Mouse (Mus musculus): Measurements from ENCODE around the gene C1qtnf4. TPM values are rescaled to one million over a fixed set of nuclear protein-coding genes. Genes with fewer than 3 reads are reported as not detected.

Gene C1qtnf4
- polyA plus RNA-seq (2016; fragmentation: Nextera tagmentation; extraction: Ambion mirVana) = 2.3 and 3.8 TPM in 2 replicates

- 2% methylated on average over 45 of the region's 45 CpGs for WGBS
- Histone ChIP-seq H3K27ac (replicated peaks) (peak within 1 kb of the TSS; percentile 81), H3K4me1 (peaks cover 45% of the 10 kb centered on the region), H3K4me3 (peak within 1 kb of the TSS; percentile 66), H3K27me3 (ENCODE audit: low read depth, poor library complexity, severe bottlenecking) (peaks cover 82% of the 10 kb centered on the region), H3K36me3 (no peaks in the 10 kb centered on the region), H3K9me3 (replicated peaks) (no peaks in the 10 kb centered on the region; the same call in 1 of the 2 replicates)
- peak; percentile 66 for DNase-seq (ENCODE audit: low spot score)
These were observed at the start of gene C1qtnf4 for GRCm38 (mm10) chr2:90885218-90886041. Gene C1qtnf4, plus strand, starts transcription at chr2:90885860.

- no peaks in the 10 kb centered on the region for H3K9me3 ChIP-seq (replicated peaks)
- 89% methylated on average over 2 of the region's 2 CpGs for WGBS
- H3K36me3 ChIP-seq = no peaks in the 10 kb centered on the region
- H3K27ac ChIP-seq (replicated peaks) = no peak overlapping the region
- no peak overlapping the region for H3K4me3 ChIP-seq
- no peak for DNase-seq (ENCODE audit: low spot score)
- no peaks in the 10 kb centered on the region for H3K4me1 ChIP-seq
- no peaks in the 10 kb centered on the region for H3K27me3 ChIP-seq (ENCODE audit: low read depth, poor library complexity, severe bottlenecking)
These were observed 47.0 kb upstream of the C1qtnf4 start for GRCm38 (mm10) chr2:90838621-90839020.

- no peaks in the 10 kb centered on the region for H3K9me3 ChIP-seq (replicated peaks)
- DNase-seq (ENCODE audit: low spot score) = no peak
- H3K4me3 ChIP-seq = no peak overlapping the region
- peaks cover 17% of the 10 kb centered on the region for H3K4me1 ChIP-seq
- H3K27me3 ChIP-seq (ENCODE audit: low read depth, poor library complexity, severe bottlenecking) = no peaks in the 10 kb centered on the region
- H3K36me3 ChIP-seq = no peaks in the 10 kb centered on the region
- no peak overlapping the region for H3K27ac ChIP-seq (replicated peaks)
- 81% methylated on average over 1 of the region's 1 CpGs for WGBS
These were observed 42.0 kb upstream of the C1qtnf4 start for GRCm38 (mm10) chr2:90843666-90844065.

- WGBS = 86% methylated on average over 5 of the region's 5 CpGs
- H3K4me1 ChIP-seq = peaks cover 23% of the 10 kb centered on the region
- H3K9me3 ChIP-seq (replicated peaks) = no peaks in the 10 kb centered on the region
These were observed 41.4 kb upstream of the C1qtnf4 start for GRCm38 (mm10) chr2:90844262-90844661.

DNA sequence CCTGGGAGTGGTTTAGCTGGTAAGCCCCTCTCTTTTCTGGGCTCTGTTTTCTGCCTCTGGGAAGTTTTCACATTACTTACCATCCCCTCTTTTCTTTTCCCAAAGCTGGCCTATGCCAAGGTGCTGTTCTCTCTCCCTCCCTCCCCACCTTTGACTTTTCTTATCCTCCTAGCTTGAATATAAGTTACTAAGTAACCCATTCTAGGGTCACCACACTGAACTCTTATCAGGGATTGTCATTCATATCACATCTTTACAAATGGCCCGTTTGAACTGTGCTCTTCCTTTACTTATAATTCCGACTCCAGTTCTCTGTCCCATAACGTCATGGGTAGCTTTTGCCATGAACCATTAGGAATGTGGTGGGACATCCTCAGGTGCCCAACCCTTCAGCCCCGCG is 40.4 kb upstream of the C1qtnf4 start:
- Histone ChIP-seq H3K9me3 (replicated peaks) (no peaks in the 10 kb centered on the region), H3K4me1 (peaks cover 24% of the 10 kb centered on the region), H3K27me3 (ENCODE audit: low read depth, poor library complexity, severe bottlenecking) (no peaks in the 10 kb centered on the region), H3K4me3 (no peak overlapping the region), H3K36me3 (peaks cover 12% of the 10 kb centered on the region), H3K27ac (replicated peaks) (no peak overlapping the region)
- 83% methylated on average over 5 of the region's 5 CpGs for WGBS
- DNase-seq (ENCODE audit: low spot score) = no peak

More at GRCm38 (mm10) chr2:90844262-90844661, 41.4 kb upstream of the C1qtnf4 start:
- DNase-seq (ENCODE audit: low spot score) = no peak
- Histone ChIP-seq H3K4me3 (no peak overlapping the region), H3K27ac (replicated peaks) (no peak overlapping the region), H3K36me3 (peaks cover 2% of the 10 kb centered on the region), H3K27me3 (ENCODE audit: low read depth, poor library complexity, severe bottlenecking) (no peaks in the 10 kb centered on the region)

- peaks cover 24% of the 10 kb centered on the region for H3K4me1 ChIP-seq
- DNase-seq (ENCODE audit: low spot score) = no peak
These were observed 39.5 kb upstream of the C1qtnf4 start for GRCm38 (mm10) chr2:90846171-90846570.

GRCm38 (mm10) chr2:90846597-90846954 is 39.1 kb upstream of the C1qtnf4 start:
- Histone ChIP-seq H3K36me3 (peaks cover 25% of the 10 kb centered on the region), H3K27me3 (ENCODE audit: low read depth, poor library complexity, severe bottlenecking) (no peaks in the 10 kb centered on the region), H3K4me3 (peak overlapping the region; percentile 78), H3K27ac (replicated peaks) (peak overlapping the region; percentile 95), H3K9me3 (replicated peaks) (no peaks in the 10 kb centered on the region), H3K4me1 (peaks cover 24% of the 10 kb centered on the region)
- DNase-seq (ENCODE audit: low spot score) = no peak
- WGBS = 3% methylated on average over 8 of the region's 8 CpGs

More at GRCm38 (mm10) chr2:90846171-90846570, 39.5 kb upstream of the C1qtnf4 start:
- Histone ChIP-seq H3K9me3 (replicated peaks) (no peaks in the 10 kb centered on the region), H3K27me3 (ENCODE audit: low read depth, poor library complexity, severe bottlenecking) (no peaks in the 10 kb centered on the region), H3K27ac (replicated peaks) (peak overlapping the region; percentile 95), H3K4me3 (peak overlapping the region; percentile 78), H3K36me3 (peaks cover 21% of the 10 kb centered on the region)
- WGBS = 56% methylated on average over 6 of the region's 6 CpGs

DNA sequence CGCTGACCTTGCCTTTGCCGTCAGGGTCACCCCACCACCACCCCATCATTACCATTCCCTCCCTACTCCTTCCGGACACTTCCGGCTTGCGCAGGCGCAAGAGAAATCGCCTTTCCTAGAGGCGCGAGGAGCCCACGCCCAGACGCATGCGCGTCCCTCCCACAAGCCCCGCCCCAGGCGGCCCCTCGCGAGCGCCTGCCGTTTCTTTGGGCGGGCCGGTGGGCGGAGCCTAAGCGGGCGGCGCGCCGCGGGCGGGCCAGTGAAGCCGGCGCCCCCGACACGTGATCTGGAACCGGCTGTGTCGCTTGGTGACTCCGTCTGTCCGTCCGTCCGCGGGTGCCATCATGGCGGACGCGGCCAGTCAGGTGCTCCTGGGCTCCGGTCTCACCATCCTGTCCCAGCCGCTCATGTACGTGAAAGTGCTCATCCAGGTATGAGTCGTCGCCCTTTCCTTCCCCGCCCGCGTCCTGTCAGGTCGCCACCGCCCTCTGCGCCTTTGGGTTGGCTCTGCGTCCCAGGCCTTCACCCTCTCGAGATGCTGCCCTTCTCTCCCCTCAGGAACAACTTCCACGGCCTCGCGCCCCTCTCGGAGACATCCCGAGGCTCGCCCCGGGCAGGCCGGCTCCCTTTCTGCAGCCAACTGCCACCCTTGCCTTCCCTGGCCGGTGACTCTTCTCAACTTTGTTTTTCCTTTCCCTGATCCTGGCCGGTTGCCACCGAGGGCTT is 38.5 kb upstream of the C1qtnf4 start, which contains the start of gene Mtch2:
Gene Mtch2 (plus strand): TSS at position 201 of the 726 bp plus-strand sequence.
- peak; percentile 97 for DNase-seq (ENCODE audit: low spot score)
- H3K9me3 ChIP-seq (replicated peaks) = no peaks in the 10 kb centered on the region
- H3K27ac ChIP-seq (replicated peaks) = peak within 1 kb of the TSS; percentile 95
- under 1% methylated on average over 66 of the region's 67 CpGs for WGBS
- no peaks in the 10 kb centered on the region for H3K27me3 ChIP-seq (ENCODE audit: low read depth, poor library complexity, severe bottlenecking)
- peaks cover 24% of the 10 kb centered on the region for H3K4me1 ChIP-seq
- H3K36me3 ChIP-seq = peaks cover 31% of the 10 kb centered on the region
- H3K4me3 ChIP-seq = peak within 1 kb of the TSS; percentile 78

GRCm38 (mm10) chr2:90847681-90848050 is 38.0 kb upstream of the C1qtnf4 start:
- no peaks in the 10 kb centered on the region for H3K9me3 ChIP-seq (replicated peaks)
- peak overlapping the region; percentile 78 for H3K4me3 ChIP-seq
- peak overlapping the region; percentile 95 for H3K27ac ChIP-seq (replicated peaks)
- peaks cover 36% of the 10 kb centered on the region for H3K36me3 ChIP-seq
- no peak for DNase-seq (ENCODE audit: low spot score)
- H3K4me1 ChIP-seq = peaks cover 24% of the 10 kb centered on the region
- WGBS = 2% methylated on average over 13 of the region's 13 CpGs
- no peaks in the 10 kb centered on the region for H3K27me3 ChIP-seq (ENCODE audit: low read depth, poor library complexity, severe bottlenecking)

DNA sequence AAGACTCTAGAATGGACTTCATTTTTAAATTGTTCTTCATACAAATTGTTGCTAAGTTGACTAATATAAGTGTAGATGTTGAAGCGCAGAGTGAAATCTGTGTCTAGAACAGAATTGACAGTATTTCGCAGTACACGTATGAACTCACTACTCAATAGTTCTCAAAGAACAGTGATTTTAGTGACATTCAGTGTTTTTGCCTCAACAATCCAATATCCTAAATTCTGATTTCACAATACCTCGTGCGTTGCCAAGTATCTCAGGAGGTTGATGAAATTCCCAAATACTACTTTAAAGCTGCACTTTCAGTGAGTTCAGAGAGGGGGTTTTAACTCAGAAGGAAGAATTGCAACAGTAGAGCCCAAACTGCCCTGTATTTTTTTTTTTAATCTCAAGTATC is 37.3 kb upstream of the C1qtnf4 start:
- no peaks in the 10 kb centered on the region for H3K9me3 ChIP-seq (replicated peaks)
- peaks cover 24% of the 10 kb centered on the region for H3K4me1 ChIP-seq
- H3K36me3 ChIP-seq = peaks cover 43% of the 10 kb centered on the region
- no peak for DNase-seq (ENCODE audit: low spot score)
- WGBS = 93% methylated on average over 5 of the region's 5 CpGs
- H3K27ac ChIP-seq (replicated peaks) = peak overlapping the region; percentile 95; the same call in 1 of the 2 replicates
- H3K27me3 ChIP-seq (ENCODE audit: low read depth, poor library complexity, severe bottlenecking) = no peaks in the 10 kb centered on the region
- H3K4me3 ChIP-seq = peak overlapping the region; percentile 78

- 97% methylated on average over 1 of the region's 1 CpGs for WGBS
- no peaks in the 10 kb centered on the region for H3K9me3 ChIP-seq (replicated peaks)
- H3K4me1 ChIP-seq = peaks cover 24% of the 10 kb centered on the region
- H3K36me3 ChIP-seq = peaks cover 62% of the 10 kb centered on the region
- no peak for DNase-seq (ENCODE audit: low spot score)
- H3K4me3 ChIP-seq = no peak overlapping the region
- H3K27ac ChIP-seq (replicated peaks) = no peak overlapping the region
- H3K27me3 ChIP-seq (ENCODE audit: low read depth, poor library complexity, severe bottlenecking) = no peaks in the 10 kb centered on the region
These were observed 35.3 kb upstream of the C1qtnf4 start for GRCm38 (mm10) chr2:90850401-90850800.

DNA sequence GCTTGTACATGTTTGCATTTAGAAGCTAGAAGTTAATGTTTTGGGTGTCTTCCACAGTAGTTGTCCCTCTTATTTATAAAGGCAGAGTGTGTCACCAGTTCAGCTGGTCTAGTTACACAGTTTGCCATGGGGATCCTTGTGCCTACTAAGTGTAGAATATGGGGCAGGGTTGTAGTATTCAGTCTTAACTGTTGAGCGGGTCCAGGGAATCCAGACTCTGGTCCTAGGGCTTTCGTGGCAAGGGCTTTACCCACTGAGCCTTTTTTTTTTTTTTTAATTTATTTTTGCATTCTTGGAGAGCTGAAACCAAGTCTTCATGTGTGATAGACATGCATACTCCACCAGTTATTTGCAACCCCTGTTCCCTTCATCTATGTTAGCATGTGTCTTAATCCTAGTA is 24.2 kb upstream of the C1qtnf4 start:
- Histone ChIP-seq H3K36me3 (peaks cover 96% of the 10 kb centered on the region), H3K9me3 (replicated peaks) (no peaks in the 10 kb centered on the region), H3K27me3 (ENCODE audit: low read depth, poor library complexity, severe bottlenecking) (no peaks in the 10 kb centered on the region), H3K4me3 (no peak overlapping the region), H3K4me1 (no peaks in the 10 kb centered on the region), H3K27ac (replicated peaks) (no peak overlapping the region)
- WGBS = 94% methylated on average over 2 of the region's 2 CpGs
- DNase-seq (ENCODE audit: low spot score) = no peak

GRCm38 (mm10) chr2:90864184-90864583 is 21.5 kb upstream of the C1qtnf4 start:
- DNase-seq (ENCODE audit: low spot score) = no peak
- Histone ChIP-seq H3K27me3 (ENCODE audit: low read depth, poor library complexity, severe bottlenecking) (no peaks in the 10 kb centered on the region), H3K4me3 (no peak overlapping the region), H3K36me3 (peaks cover 92% of the 10 kb centered on the region), H3K27ac (replicated peaks) (no peak overlapping the region), H3K9me3 (replicated peaks) (no peaks in the 10 kb centered on the region), H3K4me1 (no peaks in the 10 kb centered on the region)
